Mouse (Mus musculus) brain, embryonic 18.5 days (tissue): ENCODE measurements around the gene Aasdh.
"Not testable (repeated sequence)": the region's sequence is repeated elsewhere in the genome, so short reads cannot be mapped to it uniquely, and the experiment has no call there.

ENCODE experiments used
- DNase-seq: peaks from one replicate; pipeline ENCODE4 v3.0.0-alpha.2; 2012; ENCODE audit warnings: low read depth, low spot score

The Aasdh gene

DNA sequence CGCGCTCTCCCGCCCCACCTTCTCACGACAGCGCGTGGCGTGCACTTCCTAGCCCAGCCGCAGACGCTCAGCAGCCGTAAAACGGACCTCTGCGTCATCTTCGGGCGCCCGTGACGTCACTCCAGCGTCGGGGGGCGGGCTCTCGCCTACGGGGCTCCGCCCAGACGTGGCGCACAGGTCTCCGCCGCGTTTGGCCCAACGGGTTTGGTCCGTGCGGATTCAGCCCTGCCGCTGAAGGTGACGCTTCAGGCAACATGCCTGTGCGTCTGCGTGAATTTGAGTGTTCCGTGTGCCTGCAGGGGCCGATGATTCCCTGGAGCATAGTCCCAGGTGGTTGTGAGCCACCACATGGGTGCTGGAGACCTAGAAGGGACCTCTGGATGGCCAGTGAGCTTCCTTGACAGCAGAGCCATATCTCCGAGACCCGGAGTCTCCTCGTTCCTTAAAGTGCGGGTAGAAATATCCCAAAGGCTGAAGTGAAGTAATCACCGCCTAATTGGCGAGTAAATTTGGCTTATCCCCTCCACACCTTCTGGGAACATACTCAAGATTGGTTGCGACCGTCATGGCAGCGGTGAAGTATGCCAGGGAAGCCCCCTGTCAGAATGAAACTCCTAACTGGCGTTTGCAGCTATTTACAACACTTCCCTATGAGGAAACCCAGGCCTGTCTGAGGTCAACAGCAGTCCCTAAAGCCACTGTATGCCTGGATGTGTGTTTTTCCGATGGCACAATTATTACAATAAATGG, at the start of gene Aasdh:
Gene Aasdh (minus strand): TSS at position 110 of the 750 bp plus-strand sequence.
- DNase-seq = peak; percentile 81

DNA sequence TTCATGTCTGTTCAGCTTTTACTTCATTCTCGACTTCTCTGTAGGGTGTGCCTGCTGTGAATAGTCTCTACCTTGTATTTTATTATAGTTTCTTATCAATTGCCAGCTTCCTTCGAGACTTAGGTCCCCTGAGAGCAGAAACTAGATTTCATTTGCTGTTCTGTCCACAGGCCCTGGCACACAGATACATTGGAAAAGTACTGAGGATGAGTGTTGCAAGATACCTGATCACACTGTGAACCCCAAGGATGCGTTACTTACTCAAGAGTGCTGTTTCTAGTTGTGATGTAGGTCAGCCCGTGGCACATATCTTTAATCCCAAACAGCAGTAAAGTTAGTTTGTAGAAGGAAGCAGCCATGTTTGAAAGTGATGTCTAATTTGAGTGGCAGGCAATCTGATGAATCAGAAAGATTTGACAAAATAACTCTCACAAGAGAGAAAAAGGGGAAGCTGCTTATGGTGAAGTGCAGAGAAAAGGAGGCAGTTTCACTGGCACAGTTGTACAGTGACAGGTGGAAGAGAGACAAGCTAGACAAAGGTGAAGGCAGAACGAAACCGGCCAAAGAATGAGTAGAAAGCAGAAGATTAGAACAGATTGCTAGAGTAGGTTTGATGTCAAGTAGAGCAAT, 49.1 kb upstream of the Aasdh start:
- DNase-seq = no peak

DNA sequence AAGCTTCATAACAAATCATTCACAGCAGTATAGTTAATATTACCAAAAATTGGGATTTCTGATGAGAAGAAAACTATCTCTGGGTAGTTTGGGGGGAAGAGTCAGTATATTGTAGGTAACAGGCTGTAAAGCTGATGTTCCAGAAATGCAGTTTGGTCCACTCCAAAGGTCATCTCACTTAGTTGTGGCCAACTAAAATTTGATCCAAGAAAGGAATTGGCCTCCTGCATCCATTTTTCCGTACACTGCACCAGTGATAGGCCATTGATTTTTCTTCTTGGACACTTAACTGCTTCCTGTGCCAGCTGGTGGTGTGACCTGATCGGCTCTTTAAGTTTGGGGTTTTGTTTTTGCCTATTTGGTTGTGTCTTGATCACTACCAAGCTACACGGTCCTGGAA, 48.5 kb upstream of the Aasdh start:
- DNase-seq = no peak

DNA sequence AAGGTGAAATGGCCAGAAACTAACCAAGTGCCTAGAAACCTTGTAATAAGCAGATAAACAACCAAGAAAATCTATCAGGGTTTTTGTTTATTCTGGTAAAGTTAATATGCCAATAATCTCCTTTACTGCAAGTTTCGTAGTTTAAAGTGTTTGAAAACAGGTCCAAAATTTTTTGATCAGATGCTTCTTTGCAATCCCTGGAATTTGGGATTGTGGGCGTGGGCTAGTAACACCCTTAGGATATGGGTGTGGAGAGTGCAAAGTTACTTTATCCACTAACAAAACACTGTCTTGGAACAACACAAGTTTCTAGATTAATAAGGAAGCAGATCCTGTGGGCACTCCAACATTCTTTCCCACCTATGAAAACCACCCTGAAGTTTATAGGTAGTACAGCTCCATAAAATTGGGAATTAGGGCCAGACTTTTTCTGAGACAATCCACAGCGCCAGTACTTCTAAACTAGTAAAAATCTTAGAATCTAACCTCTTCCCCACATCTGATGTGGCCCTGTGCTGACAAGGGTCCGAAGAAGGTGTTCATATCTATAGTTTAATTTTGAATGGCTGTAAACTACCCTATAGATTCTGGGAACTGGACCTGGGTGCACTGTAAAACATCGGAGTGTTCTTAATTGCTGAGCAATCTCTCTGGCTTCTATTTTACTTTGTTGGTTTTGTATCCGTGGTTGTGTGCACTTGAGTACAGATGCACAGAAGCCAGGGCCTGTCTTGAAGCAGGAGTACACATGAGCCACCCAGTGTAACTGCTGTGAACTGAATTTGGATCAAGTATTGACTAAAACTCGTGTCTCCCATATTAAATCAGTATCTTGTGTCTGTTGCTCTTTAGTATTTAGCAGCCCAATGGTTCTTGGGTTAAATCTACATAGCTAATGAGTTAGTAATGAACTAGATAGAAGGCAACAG, 47.1 kb upstream of the Aasdh start:
- no peak for DNase-seq

DNA sequence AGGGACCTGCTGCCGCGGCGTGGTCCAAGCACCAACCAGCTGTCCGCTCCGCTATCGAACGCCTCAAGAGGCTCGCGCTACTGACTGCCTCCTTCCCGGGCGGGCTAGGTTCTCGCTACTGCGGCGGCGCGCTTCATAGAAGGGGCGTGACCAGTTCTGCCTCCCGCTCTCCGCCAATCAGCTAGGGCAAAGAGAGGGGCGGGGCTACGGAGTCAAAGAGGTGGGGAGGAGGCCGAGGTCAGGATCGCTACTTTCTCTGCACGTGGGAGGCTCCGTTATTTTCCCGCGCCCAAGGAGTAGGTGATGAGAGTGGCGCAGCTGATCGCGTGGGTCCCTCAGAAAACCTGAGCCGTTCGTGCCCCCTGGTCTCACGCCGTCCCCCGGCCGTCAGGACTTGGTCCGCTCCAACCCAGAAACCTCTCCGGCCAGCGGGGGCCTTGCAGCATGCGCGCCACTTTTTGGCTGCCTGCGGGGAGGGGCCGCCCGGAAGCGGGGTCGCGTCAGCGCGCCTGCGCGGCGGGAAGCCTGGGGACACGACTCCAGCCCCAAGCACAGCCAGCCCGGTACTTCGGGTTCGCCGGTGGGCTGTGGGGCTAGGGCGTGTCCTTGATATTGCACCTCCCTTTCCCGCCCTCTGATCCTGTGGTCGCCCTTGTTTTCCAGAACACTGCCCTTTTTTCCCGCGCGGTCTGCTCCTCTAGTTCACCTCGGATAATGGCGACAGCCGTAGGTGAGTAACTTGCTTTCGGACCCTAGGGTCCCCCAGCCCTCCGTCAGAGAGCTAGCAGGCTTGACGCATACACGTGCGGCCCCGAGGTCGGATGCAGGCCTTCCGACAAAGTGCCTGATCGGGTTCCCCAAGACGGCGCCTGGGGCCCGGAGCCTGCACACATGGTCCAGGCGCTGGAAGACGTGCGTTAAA, 46.1 kb upstream of the Aasdh start, which contains the start of the genes Paics and Ppat:
Gene Paics (plus strand): TSS at position 202 of the 922 bp plus-strand sequence.
Gene Ppat (minus strand): TSS at position 473 of the 922 bp plus-strand sequence.
- DNase-seq = peak; percentile 95

DNA sequence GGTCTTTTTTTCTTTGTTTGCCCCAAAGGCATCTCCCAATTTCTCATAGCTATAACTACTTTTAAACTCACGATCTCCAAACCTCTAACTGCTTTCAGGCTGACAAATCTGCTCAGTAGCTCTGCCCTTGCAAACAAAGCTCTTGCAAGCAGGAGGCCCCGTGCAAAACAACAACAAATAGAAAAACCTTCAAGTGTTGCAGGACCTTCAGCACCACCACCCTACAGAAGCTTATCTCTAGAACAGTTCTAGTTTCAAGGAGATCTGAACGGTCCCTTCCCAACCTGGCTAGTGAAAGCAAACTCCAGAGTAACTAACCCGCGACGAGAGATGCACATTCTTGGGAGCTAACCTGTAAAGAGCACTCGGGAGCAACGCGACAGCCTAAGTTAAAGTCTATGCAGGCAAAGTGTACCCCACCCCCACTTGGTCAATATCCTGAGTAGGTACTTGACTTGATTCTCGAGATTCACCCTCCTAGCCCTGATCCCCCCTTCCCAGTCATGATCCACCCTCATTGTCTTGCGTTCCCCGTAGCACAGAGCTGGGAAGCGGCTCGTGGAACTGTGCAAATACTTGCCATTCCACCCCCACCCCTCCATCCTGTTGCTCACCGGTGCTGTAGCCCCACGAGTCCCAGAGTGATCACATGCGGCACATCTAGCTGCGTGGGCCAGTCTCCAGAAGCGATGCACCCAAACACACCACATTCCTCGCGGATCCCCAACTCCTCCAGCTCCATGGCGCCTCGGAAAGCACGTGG, 45.2 kb upstream of the Aasdh start:
- no peak for DNase-seq

DNA sequence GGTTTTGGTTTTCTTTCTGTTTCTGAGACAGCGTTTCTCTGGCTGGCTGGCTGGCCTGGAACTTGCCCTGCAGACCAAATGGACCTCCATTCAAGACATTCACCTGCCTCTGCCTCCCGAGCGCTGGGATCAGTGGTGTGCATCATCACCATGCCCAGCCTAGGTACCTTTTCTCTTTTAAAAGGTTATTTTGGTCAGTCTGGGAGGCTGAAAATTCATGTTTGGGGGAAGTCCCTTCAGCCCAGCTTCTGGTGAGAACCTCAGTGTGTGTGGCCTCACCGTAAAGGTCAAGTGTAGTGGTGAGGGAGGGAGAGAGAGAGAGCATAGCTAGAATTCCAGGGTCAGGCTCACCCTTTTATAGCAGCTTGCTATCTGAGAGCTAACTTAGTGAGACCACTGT, 42.4 kb upstream of the Aasdh start:
- DNase-seq = no peak

DNA sequence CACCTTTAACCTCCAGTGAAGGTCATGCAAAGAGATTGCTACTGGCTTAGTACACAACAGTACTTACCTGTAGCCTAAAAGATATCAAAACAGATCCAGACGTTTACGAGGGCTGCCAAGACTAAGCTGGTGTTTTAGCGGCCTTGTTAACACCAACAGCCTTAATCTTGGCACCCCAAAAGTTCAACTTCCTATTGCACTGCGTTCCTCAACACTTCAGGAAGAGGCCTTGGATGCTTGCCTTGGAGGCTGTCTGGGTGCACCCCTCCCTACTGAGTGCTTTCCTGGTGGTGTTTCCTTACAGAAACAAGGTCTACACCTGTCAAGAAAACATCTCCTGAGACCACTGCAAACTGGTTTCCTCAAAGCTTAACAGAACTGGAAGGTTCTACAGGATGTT, 41.8 kb upstream of the Aasdh start:
- no peak for DNase-seq

DNA sequence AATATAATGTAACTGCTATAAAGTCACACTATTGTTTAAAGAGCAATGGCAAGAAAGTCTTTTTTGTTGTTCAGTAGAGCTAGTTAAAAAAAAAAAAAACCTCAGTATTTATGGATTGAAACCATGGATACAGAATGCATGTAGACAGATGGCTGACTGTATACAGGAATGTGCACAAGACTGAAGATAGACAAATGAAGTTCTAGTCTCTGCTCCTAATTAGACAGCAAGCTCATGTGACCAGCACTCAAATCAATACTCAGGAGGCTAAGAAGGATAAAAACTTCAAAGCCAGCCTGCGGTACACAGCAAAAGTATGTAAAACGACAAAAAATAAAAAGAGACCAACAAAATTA, 40.3 kb upstream of the Aasdh start:
- no peak for DNase-seq

DNA sequence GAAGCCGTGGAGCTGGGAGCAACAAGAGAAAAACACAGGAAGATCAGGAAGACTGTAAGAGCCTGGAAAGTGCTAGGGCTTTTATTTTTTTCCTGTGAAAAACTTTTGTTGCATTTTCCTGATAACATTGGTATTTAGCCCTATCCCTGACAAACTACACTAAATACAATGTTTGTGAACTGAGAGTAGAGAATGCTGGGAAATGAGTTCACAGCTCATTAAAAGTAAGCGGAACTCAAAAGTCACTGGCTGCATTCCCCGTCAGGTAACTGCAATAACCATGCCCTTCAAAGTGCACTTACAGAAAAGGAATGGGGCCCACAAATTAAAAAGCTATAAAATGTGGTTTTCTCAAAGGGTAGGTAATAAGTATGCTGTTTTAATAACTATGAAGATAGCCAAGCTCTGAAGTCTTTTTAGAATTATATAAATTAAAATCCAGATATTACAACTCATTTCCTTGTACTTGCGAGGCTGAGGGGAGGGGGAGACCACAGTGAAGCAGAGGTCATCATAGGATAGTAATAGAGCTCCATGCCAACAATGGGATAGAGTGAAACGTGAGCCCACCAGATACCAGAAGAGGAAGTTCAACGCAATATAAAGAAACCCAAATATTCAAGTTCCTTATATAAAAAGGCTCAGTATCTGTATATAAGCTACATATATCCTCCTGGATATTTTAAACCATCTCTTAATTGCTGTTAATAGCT, 39.8 kb upstream of the Aasdh start:
- DNase-seq = no peak

DNA sequence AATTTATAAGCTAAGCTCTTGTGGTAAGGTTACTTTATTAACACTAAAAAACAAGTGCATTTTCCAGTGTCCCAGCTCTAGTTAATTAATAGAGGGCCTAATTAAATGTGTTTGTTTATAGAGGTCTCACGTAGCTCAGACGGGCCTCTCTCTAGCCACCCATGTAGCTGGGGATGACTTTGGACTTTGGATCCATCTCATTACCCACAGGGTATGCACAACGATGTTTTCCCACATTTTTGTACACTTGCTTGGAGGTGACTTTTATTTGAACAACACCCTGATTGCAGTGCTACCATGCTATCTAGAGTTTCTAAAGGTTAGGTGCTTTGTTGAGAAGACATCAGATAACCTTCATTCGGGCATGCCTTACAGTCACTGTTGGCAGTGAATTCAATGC, 37.2 kb upstream of the Aasdh start:
- no peak for DNase-seq

DNA sequence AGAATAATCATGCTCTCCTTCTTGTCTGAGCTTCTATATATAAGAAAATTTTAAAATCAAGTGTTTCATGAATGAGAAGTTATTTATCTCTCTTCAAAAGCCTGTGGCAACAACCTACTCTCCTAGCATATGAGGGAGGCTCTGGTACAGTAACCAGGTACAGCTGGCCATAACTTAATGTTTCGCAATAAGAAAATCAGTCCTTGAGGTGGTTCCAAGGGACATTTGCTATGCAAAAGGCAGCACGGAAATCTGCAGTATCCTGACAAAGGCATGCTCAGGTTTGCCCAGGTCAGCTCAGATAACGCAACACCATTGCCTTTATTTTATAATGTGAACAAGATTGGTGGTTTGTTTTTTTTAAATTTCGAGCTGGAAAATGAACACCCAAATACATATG, 36.7 kb upstream of the Aasdh start:
- DNase-seq = no peak

DNA sequence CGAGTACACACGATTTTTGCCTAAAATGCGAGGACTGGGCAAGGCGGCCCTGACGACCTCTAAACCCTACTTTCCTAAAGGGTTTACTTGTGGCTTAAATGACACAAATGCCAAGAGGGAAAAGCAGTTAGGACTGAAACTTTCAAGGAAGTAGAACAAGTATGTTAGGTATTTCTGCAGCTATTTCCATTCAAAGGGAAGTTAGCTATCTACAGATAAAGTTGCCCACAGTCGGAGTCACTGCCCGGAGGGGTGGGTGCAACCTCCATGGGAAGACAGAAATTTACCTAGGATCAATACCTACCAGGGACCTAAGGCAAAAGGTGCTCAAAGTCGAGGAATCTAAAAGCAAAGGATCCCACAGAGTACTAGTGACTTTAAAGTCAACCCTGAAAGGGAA, 34.4 kb upstream of the Aasdh start:
- no peak for DNase-seq

DNA sequence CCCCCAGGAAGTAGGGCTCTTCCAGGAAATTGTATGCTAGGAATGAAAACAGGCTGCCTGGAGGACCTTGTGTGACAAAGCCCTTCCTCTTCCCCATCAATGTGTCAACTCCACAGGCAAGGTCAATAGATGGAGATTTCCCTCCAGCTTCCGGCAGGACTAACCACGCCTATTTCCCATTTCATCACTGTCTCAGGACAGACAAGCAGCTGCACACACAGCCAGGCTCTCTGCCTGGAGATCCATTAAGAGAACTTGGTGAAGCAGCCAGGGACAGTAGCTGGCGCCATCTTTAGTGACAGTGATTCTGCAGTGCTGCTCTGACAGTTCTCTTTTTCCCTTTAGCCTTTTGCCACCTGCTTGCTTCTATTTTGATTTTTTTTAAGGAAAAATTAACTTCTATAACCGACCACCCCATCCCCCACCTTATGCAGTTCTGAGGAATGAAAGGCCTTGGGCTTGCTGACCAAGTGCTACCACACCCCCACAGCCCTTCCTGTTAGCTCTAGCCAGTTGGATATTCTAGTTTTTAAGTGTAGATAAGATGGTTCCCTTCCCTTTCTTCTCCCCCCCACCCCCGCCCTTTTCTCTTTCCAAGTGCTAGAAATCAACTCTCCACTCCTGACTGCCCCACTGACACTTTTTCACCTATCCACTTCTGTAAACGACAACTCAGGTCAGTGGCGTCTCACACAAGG, 24.0 kb upstream of the Aasdh start:
- DNase-seq = no peak

DNA sequence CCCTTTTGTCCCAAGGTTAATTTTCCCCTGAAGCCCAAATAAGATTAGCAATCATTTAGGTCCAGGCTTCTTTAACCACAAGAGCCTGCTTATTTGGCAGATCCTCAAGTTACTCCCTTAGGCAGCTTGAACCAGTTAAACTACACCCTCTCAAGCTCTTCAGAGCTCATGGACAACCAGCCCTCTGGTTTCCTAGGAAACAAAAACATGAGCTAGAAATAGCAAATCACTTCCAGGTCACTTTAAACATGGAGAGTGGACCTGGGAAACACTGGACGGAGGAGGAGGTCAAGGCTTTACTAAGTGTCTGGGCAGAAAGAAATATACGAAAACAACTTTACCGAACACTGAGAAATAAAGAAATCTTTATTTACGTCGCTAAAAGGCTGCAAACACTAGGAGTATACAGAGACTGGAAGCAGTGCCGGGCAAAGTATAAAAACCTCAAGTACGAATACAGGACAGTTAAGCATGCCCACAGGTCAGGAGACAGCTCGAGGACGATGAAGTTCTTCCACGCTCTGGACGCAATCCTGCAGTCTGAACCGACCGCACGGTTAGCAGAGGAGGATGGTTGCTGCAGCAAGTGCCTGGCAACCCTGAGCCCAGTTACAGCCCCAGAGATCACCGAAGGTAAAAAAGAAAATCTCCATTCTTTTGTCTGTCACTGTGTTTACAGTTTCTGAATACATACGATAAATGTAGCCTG, 23.0 kb upstream of the Aasdh start:
- no peak for DNase-seq

DNA sequence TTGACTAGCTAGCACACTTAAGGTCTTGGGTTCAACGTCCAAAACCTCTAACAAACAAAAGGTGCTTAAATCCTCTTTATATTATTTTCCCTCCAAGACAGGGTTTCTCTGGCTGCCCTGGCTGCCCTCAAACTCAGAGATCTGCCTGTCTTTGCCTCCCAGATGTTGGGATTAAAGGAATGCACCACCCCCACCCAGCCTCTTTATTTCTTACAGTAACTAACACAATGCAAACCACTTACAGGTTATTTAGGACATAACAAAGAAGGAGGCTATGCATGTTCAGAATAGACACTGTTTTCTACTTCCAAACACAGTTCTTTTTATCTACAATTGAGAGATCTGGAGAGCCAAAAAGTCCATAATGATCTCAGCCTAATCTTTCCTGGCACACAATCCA, 19.0 kb upstream of the Aasdh start:
- DNase-seq = no peak

DNA sequence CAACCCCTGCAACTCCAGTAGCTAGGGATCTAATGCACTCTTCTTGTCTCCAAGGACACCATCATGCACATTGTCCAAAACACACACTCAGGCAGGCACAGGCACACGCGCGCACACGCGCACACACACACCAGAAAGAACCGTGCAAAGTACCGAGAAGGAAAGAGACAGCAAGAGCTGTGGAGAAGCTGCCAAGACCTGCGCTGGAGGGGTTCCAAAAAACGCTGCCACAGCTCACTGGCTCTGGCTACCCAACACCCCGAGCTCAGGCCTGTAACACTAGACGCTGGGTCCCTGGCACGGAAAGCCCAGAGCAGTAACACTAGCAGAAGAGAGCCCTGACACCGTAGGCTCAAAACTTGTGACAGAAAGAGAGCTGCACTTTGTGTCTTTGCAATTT, 18.1 kb upstream of the Aasdh start:
- DNase-seq = no peak

DNA sequence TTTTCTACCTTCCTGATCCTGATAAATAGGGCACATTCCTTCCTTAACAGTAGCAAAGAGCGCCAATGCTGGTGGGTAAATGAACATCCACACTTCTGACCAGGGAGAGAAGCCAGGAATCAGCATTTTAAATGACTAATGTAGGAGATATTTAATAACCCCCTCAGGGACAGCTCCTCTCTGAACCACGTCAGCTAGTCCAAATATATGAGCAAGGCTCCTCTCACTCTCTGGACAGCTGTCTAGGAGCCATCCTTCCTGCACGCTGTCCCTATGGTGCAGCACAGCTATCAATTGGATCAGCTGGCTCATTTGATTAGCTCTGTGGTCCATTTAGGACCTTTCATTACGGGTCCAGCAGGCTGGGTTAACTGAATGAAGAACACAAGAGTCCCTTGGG, 17.5 kb upstream of the Aasdh start:
- no peak for DNase-seq

DNA sequence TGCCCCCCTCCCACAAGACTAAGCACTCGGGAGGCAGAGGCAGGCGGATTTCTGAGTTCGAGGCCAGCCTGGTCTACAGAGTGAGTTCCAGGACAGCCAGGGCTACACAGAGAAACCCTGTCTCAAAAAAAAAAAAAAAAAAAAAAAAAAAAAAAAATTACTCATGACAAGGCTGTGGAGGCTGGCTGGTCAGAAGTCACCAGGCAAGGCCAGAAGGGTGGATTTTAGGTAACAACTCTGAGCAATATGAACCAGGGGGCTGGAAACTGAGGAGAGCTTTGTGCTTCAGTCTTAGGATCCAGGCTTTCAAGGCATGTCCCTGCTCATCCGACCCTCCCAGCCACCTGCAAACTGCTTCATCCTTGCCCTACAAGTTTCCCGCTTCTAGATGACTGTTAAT, 7.2 kb upstream of the Aasdh start:
- not testable (repeated sequence) for DNase-seq
